Mouse (Mus musculus) megakaryocyte, embryonic 14.5 days (primary cell): ENCODE measurements around the gene Ddx20.

Source experiments
- FLI1 ChIP-seq: IDR thresholded peaks from 2 replicates; pipeline ENCODE4 v1.6.1; 2012; ENCODE audit warnings: low read length, inconsistent platforms, mixed read lengths
- GATA1 ChIP-seq: IDR thresholded peaks from 3 replicates; pipeline ENCODE4 v1.6.1; 2012; ENCODE audit warnings: mixed read lengths, low read length, inconsistent platforms, borderline replicate concordance

GRCm38 (mm10) chr3:105655031-105655585, 32.3 kb downstream of the Ddx20 start:
- TF ChIP-seq GATA1 = no peak
- TF ChIP-seq FLI1 = no peak
